Mouse (Mus musculus): ENCODE data around the gene Tmem192. TPM values are rescaled to one million over a fixed set of nuclear protein-coding genes. Genes with fewer than 3 reads are reported as not detected.

Gene Tmem192
- total and polyA plus RNA-seq, 3 experiments, result 6.3 to 24.9 TPM; not detected in 1

GRCm38 (mm10) chr8:64898710-64899109 lies 48.3 kb upstream of the Tmem192 start:
- no peaks in the 10 kb centered on the region for H3K9me3 ChIP-seq (replicated peaks; ENCODE audit: insufficient read depth, low read length)
- no peaks in the 10 kb centered on the region for H3K4me1 ChIP-seq (ENCODE audit: control insufficient read depth in 1 of 2, insufficient read depth in 2 of 2, low read length in 2 of 2)
- no peak overlapping the region for H3K9ac ChIP-seq (ENCODE audit: control insufficient read depth, low read depth, low read length, poor library complexity, severe bottlenecking)
- no peak for DNase-seq (ENCODE audit: low read depth, low spot score)
- no peaks in the 10 kb centered on the region for H3K27me3 ChIP-seq (ENCODE audit: control insufficient read depth in 1 of 2, insufficient read depth in 2 of 2, low read length in 2 of 2)
- H3K4me3 ChIP-seq (ENCODE audit: control insufficient read depth in 1 of 2, insufficient read depth in 1 of 2, low read depth in 2 of 2, low read length in 2 of 2), result no peak overlapping the region
- no peak for TF ChIP-seq MEF2A (IDR thresholded peaks at IDR 0.05; ENCODE audit: extremely low read depth, insufficient replicate concordance, low read depth, low read length, poor library complexity, severe bottlenecking)
- no peak for TF ChIP-seq ELF1 (IDR thresholded peaks at IDR 0.05; ENCODE audit: low read depth, low read length)
- TF ChIP-seq MXI1 (IDR thresholded peaks at IDR 0.05; ENCODE audit: low read depth, low read length), result no peak
- no peak for TF ChIP-seq ETS1 (IDR thresholded peaks at IDR 0.05; ENCODE audit: low read depth, low read length)
- TF ChIP-seq POLR2AphosphoS5 (IDR thresholded peaks at IDR 0.05; ENCODE audit: borderline replicate concordance, low read depth, low read length), result no peak
- no peak for TF ChIP-seq BHLHE40 (IDR thresholded peaks at IDR 0.05; ENCODE audit: borderline replicate concordance, low read depth, low read length)
- no peak for TF ChIP-seq POLR2A (IDR thresholded peaks at IDR 0.05; ENCODE audit: control insufficient read depth in 1 of 2, insufficient read depth in 1 of 2, low read depth in 1 of 2, low read length in 2 of 2, poor library complexity in 1 of 2)
- TF ChIP-seq TCF12 (IDR thresholded peaks at IDR 0.05; ENCODE audit: low read depth, low read length), result no peak
- TF ChIP-seq GATA1 (IDR thresholded peaks at IDR 0.05; ENCODE audit: low read depth, low read length), result no peak
- TF ChIP-seq HCFC1 (IDR thresholded peaks at IDR 0.05; ENCODE audit: low read depth, low read length), result no peak
- no peak for TF ChIP-seq RAD21 (IDR thresholded peaks at IDR 0.05; ENCODE audit: low read depth, low read length)
- TF ChIP-seq SMC3 (IDR thresholded peaks at IDR 0.05; ENCODE audit: low read depth, low read length), result no peak
- H3K27ac ChIP-seq (ENCODE audit: control insufficient read depth, low read depth, low read length), result no peak overlapping the region
- no peaks in the 10 kb centered on the region for H3K79me2 ChIP-seq (ENCODE audit: control insufficient read depth, insufficient read depth, low read length, poor library complexity)
- no peaks in the 10 kb centered on the region for H3K36me3 ChIP-seq (ENCODE audit: control insufficient read depth in 1 of 2, insufficient read depth in 2 of 2, low read length in 2 of 2)

- TF ChIP-seq USF2 (IDR thresholded peaks at IDR 0.05; ENCODE audit: borderline replicate concordance in 1 of 2, insufficient read depth in 1 of 2, low read depth in 1 of 2, low read length in 2 of 2) (no peak), ETS1 (IDR thresholded peaks at IDR 0.05; ENCODE audit: low read depth, low read length) (no peak), MEF2A (IDR thresholded peaks at IDR 0.05; ENCODE audit: extremely low read depth, insufficient replicate concordance, low read depth, low read length, poor library complexity, severe bottlenecking) (no peak), ZC3H11A (IDR thresholded peaks at IDR 0.05; ENCODE audit: low read depth, low read length) (no peak), NRF1 (IDR thresholded peaks at IDR 0.05; ENCODE audit: insufficient read depth, low read depth, low read length, poor library complexity, severe bottlenecking) (no peak), GATA1 (IDR thresholded peaks at IDR 0.05; ENCODE audit: low read depth, low read length) (no peak), SIN3A (IDR thresholded peaks at IDR 0.05; ENCODE audit: low read length) (no peak), HCFC1 (IDR thresholded peaks at IDR 0.05; ENCODE audit: low read depth, low read length) (no peak), RCOR1 (IDR thresholded peaks at IDR 0.05; ENCODE audit: low read depth, low read length) (no peak), RAD21 (IDR thresholded peaks at IDR 0.05; ENCODE audit: low read depth, low read length) (no peak), CHD2 (IDR thresholded peaks at IDR 0.05; ENCODE audit: low read length) (no peak), SMC3 (IDR thresholded peaks at IDR 0.05; ENCODE audit: low read depth, low read length) (no peak), BHLHE40 (IDR thresholded peaks at IDR 0.05; ENCODE audit: borderline replicate concordance, low read depth, low read length) (no peak), ZKSCAN1 (IDR thresholded peaks at IDR 0.05; ENCODE audit: low read depth, low read length) (no peak)
- no peaks in the 10 kb centered on the region for H3K79me2 ChIP-seq (ENCODE audit: control insufficient read depth, insufficient read depth, low read length, poor library complexity)
- no peak overlapping the region for H3K4me3 ChIP-seq (ENCODE audit: control insufficient read depth in 1 of 2, insufficient read depth in 1 of 2, low read depth in 2 of 2, low read length in 2 of 2)
- H3K9ac ChIP-seq (ENCODE audit: control insufficient read depth, low read depth, low read length, poor library complexity, severe bottlenecking), result no peak overlapping the region
- H3K27ac ChIP-seq (ENCODE audit: control insufficient read depth, low read depth, low read length), result no peak overlapping the region
- no peak for DNase-seq (ENCODE audit: low read depth, low spot score)
- H3K27me3 ChIP-seq (ENCODE audit: control insufficient read depth in 1 of 2, insufficient read depth in 2 of 2, low read length in 2 of 2), result no peaks in the 10 kb centered on the region
- H3K9me3 ChIP-seq (replicated peaks; ENCODE audit: insufficient read depth, low read length), result no peaks in the 10 kb centered on the region
- H3K36me3 ChIP-seq (ENCODE audit: control insufficient read depth in 1 of 2, insufficient read depth in 2 of 2, low read length in 2 of 2), result no peaks in the 10 kb centered on the region
- no peaks in the 10 kb centered on the region for H3K4me1 ChIP-seq (ENCODE audit: control insufficient read depth in 1 of 2, insufficient read depth in 2 of 2, low read length in 2 of 2)
Observed at GRCm38 (mm10) chr8:64900645-64901044, 46.3 kb upstream of the Tmem192 start.
